Mouse (Mus musculus): ENCODE data around the gene Smyd1. TPM values are rescaled to one million over a fixed set of nuclear protein-coding genes. Genes with fewer than 3 reads are reported as not detected.

The Smyd1 gene
- polyA plus RNA-seq, 1 experiment from 2014 or later = 0.66 TPM

DNA sequence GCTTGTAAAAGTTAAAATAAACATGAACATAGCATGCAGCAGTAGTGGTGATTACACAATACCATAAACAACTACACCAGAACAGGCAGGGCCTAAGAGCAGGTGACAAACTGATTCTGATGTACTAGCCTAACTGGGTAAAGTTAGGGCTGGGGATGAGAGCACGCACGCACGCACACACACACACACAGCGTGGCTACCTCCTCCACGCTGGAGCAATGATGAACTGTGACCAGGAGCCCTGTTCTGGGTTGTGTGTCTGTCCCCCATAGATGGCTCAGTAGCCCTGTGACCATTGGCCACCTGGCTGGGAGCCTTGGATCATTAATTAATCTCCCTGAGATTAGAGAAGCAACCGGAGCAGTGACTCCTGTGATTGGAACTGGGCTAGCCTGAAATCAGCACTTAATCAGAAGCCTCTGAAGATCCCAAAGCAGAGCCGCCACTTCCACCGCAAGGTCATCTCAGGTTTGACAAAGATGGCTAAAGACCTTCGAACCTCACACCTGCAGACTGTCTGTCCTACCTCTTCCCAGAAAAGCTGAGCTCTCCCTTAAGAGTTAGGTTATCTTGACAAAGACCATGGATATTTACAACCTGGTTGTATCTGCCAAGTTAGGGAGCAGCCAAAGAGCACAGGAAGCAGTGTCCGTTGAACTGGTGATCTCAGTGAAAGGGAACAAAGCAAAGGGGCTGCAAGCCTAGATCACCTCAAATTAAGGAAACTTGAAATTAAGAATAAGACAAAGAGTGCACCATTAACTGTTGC is 149.0 kb downstream of the Smyd1 start:
- Histone ChIP-seq H3K4me2 (no peak overlapping the region), H3K27me3 (no peaks in the 10 kb centered on the region), H3K27ac (replicated peaks) (no peak overlapping the region), H3K4me1 (replicated peaks) (no peaks in the 10 kb centered on the region), H3K9ac (no peak overlapping the region), H3K36me3 (replicated peaks) (no peaks in the 10 kb centered on the region), H3K4me3 (replicated peaks) (no peak overlapping the region), H3K9me3 (replicated peaks) (no peaks in the 10 kb centered on the region)
- 73% methylated on average over 10 of the region's 10 CpGs for WGBS (ENCODE audit: insufficient replicate concordance)
- ATAC-seq (ENCODE audit: insufficient read depth) = 0 out of 2 replicates have a peak, but pooled peaks have one; percentile 9

DNA sequence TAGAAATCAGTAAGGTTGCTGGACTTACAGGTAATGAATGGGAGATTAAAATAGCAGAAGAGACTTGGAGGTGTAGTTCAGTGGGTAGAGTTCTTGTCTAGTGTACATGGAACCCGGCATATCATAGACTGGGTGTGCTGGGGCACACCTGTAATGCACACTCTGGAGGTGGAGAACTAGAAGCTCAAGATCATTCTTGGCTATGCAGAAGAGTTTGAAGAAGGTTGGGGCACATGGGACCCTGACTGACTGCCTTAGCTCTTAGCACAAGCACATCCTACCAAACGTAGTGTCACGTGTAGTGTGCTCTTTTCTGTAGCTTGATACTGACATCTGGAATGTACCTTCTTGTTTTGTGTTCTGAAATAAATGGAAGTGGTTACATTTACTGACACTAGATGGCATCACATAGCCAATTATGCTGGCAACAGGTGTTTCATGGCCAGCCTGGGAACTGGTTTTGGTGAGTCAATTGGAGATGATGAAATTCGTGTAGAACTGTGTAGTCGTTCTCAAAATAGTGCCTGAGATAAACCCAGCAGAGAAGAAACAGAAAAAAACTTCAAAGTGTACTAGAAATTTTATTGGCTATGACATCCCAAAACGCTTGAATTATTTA is 155.4 kb downstream of the Smyd1 start:
- H3K27ac ChIP-seq (replicated peaks) = no peak overlapping the region
- ATAC-seq (ENCODE audit: insufficient read depth) = no peak; the same call in 1 of the 2 replicates

DNA sequence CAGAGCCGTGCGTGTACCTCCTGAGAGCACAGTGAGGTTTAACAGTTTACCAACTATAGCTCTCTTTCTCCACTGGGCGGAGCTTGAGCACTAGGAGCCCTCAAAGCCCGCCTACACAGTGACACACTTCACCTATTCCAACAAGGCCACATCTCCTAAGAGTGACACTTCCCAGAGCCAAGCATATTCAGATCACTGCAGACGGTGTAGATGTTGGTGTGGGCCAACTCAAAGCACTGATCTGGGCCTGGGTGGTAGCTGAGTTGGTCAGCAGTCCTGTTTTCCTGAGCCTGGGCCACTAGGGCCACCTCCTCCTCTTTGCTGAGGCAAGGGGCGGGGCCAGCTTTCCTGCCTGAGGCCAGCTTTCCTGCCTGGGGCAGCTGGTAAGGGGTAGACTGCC is 157.6 kb downstream of the Smyd1 start:
- no peaks in the 10 kb centered on the region for H3K27me3 ChIP-seq
- no peaks in the 10 kb centered on the region for H3K4me1 ChIP-seq (replicated peaks)
- no peak overlapping the region for H3K4me3 ChIP-seq (replicated peaks)
- H3K9ac ChIP-seq = no peak overlapping the region
- ATAC-seq (ENCODE audit: insufficient read depth) = peak; percentile 43; the same call in 1 of the 2 replicates
- H3K27ac ChIP-seq (replicated peaks) = no peak overlapping the region
- H3K4me2 ChIP-seq = no peak overlapping the region
- WGBS (ENCODE audit: insufficient replicate concordance) = 25% methylated on average over 6 of the region's 6 CpGs
- H3K9me3 ChIP-seq (replicated peaks) = no peaks in the 10 kb centered on the region
- H3K36me3 ChIP-seq (replicated peaks) = no peaks in the 10 kb centered on the region

More for the DNA sequence above, 155.4 kb downstream of the Smyd1 start:
- no peak overlapping the region for H3K4me3 ChIP-seq (replicated peaks)
- H3K36me3 ChIP-seq (replicated peaks) = no peaks in the 10 kb centered on the region
- no peaks in the 10 kb centered on the region for H3K27me3 ChIP-seq
- no peaks in the 10 kb centered on the region for H3K9me3 ChIP-seq (replicated peaks)
- no peak overlapping the region for H3K9ac ChIP-seq
- H3K4me2 ChIP-seq = no peak overlapping the region
- 28% methylated on average over 6 of the region's 6 CpGs for WGBS (ENCODE audit: insufficient replicate concordance)
- no peaks in the 10 kb centered on the region for H3K4me1 ChIP-seq (replicated peaks)

Small RNA genes lying within 50 kb of the gene (microRNA-seq; reads per million reads assigned to microRNA genes)
- gene Mir8112 = 15.0 reads per million, percentile 31 among the genes with 10 or more reads in this experiment

Other genes starting within 250 kb of the Smyd1 start
- gene Thnsl2, start 177.8 kb downstream of the Smyd1 start, polyA plus RNA-seq (2015; fragmentation: Nextera tagmentation; extraction: Ambion mirVana) = 14.2 and 18.4 TPM in 2 replicates
- gene Fabp1, start 122.4 kb downstream of the Smyd1 start, polyA plus RNA-seq (2015; fragmentation: Nextera tagmentation; extraction: Ambion mirVana) = 442 and 489 TPM in 2 replicates
- gene Krcc1, start 50.6 kb downstream of the Smyd1 start, polyA plus RNA-seq (2015; fragmentation: Nextera tagmentation; extraction: Ambion mirVana) = 21.5 and 23.1 TPM in 2 replicates
- 0.08 TPM in 1 of 2 replicates, not detected in the other for gene Cd8b1, start 555 bp upstream of the Smyd1 start, polyA plus RNA-seq (2015; fragmentation: Nextera tagmentation; extraction: Ambion mirVana)
- gene Cd8a, start 51.2 kb upstream of the Smyd1 start, polyA plus RNA-seq (2015; fragmentation: Nextera tagmentation; extraction: Ambion mirVana) = not detected in 2 replicates
- gene Rmnd5a, start 118.4 kb upstream of the Smyd1 start, polyA plus RNA-seq (2015; fragmentation: Nextera tagmentation; extraction: Ambion mirVana) = 6.9 and 9.4 TPM in 2 replicates
- gene Rnf103, start 171.7 kb upstream of the Smyd1 start, polyA plus RNA-seq (2015; fragmentation: Nextera tagmentation; extraction: Ambion mirVana) = 7.9 and 9.0 TPM in 2 replicates
- gene Chmp3, start 221.6 kb upstream of the Smyd1 start, polyA plus RNA-seq (2015; fragmentation: Nextera tagmentation; extraction: Ambion mirVana) = 28.8 and 31.0 TPM in 2 replicates